Mouse (Mus musculus): ENCODE measurements around the gene Map3k7. TPM values are rescaled to one million over a fixed set of nuclear protein-coding genes. Genes with fewer than 3 reads are reported as not detected.

The Map3k7 gene
- polyA plus RNA-seq, 1 experiment from 2014 or later: 49.5 TPM

GRCm38 (mm10) chr4:31936358-31936757 lies 27.5 kb upstream of the Map3k7 start:
- H3K36me3 ChIP-seq (ENCODE audit: control insufficient read depth, insufficient read depth, low read length): no peaks in the 10 kb centered on the region
- 23% methylated on average over 8 of the region's 8 CpGs for WGBS
- H3K4me2 ChIP-seq (replicated peaks; ENCODE audit: low read depth, low read length): no peak overlapping the region
- no peak overlapping the region for H3K9ac ChIP-seq (ENCODE audit: low read depth, low read length)
- H3K27ac ChIP-seq (ENCODE audit: low read depth, low read length): no peak overlapping the region; the same call in 1 of the 2 replicates
- H3K9me3 ChIP-seq (ENCODE audit: control insufficient read depth, low read length): no peaks in the 10 kb centered on the region
- H3K27me3 ChIP-seq (ENCODE audit: control insufficient read depth, insufficient read depth, low read length): no peaks in the 10 kb centered on the region
- no peak for ATAC-seq (ENCODE audit: low FRiP score, low TSS enrichment)
- H3K4me3 ChIP-seq (ENCODE audit: low read length): no peak overlapping the region
- peaks cover 11% of the 10 kb centered on the region; the same call in 1 of the 2 replicates for H3K4me1 ChIP-seq (ENCODE audit: control insufficient read depth, insufficient read depth, low read length)

GRCm38 (mm10) chr4:31936911-31937375 lies 27.0 kb upstream of the Map3k7 start:
- peak overlapping the region; percentile 3; the same call in 1 of the 2 replicates for H3K27ac ChIP-seq (ENCODE audit: low read depth, low read length)

GRCm38 (mm10) chr4:31937376-31938281 lies 26.3 kb upstream of the Map3k7 start:
- Histone ChIP-seq H3K27me3 (ENCODE audit: control insufficient read depth, insufficient read depth, low read length) (no peaks in the 10 kb centered on the region), H3K4me2 (replicated peaks; ENCODE audit: low read depth, low read length) (peak overlapping the region; percentile 69), H3K9ac (ENCODE audit: low read depth, low read length) (peak overlapping the region; percentile 67), H3K4me1 (ENCODE audit: control insufficient read depth, insufficient read depth, low read length) (peaks cover 11% of the 10 kb centered on the region; the same call in 1 of the 2 replicates), H3K36me3 (ENCODE audit: control insufficient read depth, insufficient read depth, low read length) (no peaks in the 10 kb centered on the region), H3K9me3 (ENCODE audit: control insufficient read depth, low read length) (no peaks in the 10 kb centered on the region), H3K27ac (ENCODE audit: low read depth, low read length) (peak overlapping the region; percentile 3; the same call in 1 of the 2 replicates), H3K4me3 (ENCODE audit: low read length) (peak overlapping the region; percentile 40)
- ATAC-seq (ENCODE audit: low FRiP score, low TSS enrichment): peak; percentile 75
- WGBS: 3% methylated on average over 36 of the region's 36 CpGs

More at GRCm38 (mm10) chr4:31936911-31937375, 27.0 kb upstream of the Map3k7 start:
- Histone ChIP-seq H3K4me1 (ENCODE audit: control insufficient read depth, insufficient read depth, low read length) (peaks cover 11% of the 10 kb centered on the region; the same call in 1 of the 2 replicates), H3K9me3 (ENCODE audit: control insufficient read depth, low read length) (no peaks in the 10 kb centered on the region), H3K9ac (ENCODE audit: low read depth, low read length) (peak overlapping the region; percentile 67), H3K27me3 (ENCODE audit: control insufficient read depth, insufficient read depth, low read length) (no peaks in the 10 kb centered on the region), H3K36me3 (ENCODE audit: control insufficient read depth, insufficient read depth, low read length) (no peaks in the 10 kb centered on the region), H3K4me3 (ENCODE audit: low read length) (peak overlapping the region; percentile 40), H3K4me2 (replicated peaks; ENCODE audit: low read depth, low read length) (peak overlapping the region; percentile 69)
- no peak for ATAC-seq (ENCODE audit: low FRiP score, low TSS enrichment)
- 11% methylated on average over 15 of the region's 15 CpGs for WGBS

DNA sequence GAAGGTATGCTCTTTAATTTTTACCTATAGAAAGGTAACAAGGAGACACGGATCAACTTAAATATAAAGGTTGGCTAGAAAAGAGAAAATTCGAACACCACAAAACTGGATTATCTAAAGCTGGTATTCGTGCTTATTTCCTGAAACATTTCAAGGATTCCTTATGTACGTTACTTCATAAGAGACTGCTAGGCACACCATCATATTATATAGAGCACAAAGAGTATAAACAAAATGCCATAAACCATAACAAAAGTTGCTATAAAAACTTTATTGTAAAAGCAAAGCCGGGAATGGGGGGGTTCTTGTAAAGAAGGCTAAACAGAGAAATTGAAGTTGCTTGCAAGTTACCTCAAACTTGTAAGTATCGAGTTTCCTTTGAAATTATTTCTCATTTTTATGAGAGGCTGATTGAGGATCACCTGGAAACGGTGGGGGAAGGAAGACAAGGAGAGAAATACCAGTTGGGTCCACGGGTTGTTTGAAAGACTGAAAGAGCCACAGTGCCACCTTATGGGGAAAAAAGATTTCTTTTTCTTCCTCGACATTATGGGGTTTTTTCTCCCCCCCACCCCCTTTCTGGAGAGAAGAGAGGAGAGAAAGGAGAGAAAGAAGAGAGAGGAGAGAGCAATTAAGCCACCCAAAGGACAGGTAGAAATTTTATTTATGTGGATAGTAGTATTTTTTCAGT lies 25.3 kb upstream of the Map3k7 start:
- Histone ChIP-seq H3K27me3 (ENCODE audit: control insufficient read depth, insufficient read depth, low read length) (no peaks in the 10 kb centered on the region), H3K9ac (ENCODE audit: low read depth, low read length) (no peak overlapping the region), H3K4me1 (ENCODE audit: control insufficient read depth, insufficient read depth, low read length) (peaks cover 11% of the 10 kb centered on the region; the same call in 1 of the 2 replicates), H3K4me2 (replicated peaks; ENCODE audit: low read depth, low read length) (no peak overlapping the region), H3K4me3 (ENCODE audit: low read length) (no peak overlapping the region), H3K9me3 (ENCODE audit: control insufficient read depth, low read length) (no peaks in the 10 kb centered on the region), H3K27ac (ENCODE audit: low read depth, low read length) (no peak overlapping the region), H3K36me3 (ENCODE audit: control insufficient read depth, insufficient read depth, low read length) (no peaks in the 10 kb centered on the region)
- 24% methylated on average over 9 of the region's 9 CpGs for WGBS
- no peak for ATAC-seq (ENCODE audit: low FRiP score, low TSS enrichment)

- H3K36me3 ChIP-seq (ENCODE audit: control insufficient read depth, insufficient read depth, low read length): no peaks in the 10 kb centered on the region
- WGBS: 53% methylated on average over 4 of the region's 4 CpGs
- H3K9me3 ChIP-seq (ENCODE audit: control insufficient read depth, low read length): no peaks in the 10 kb centered on the region
- no peak for ATAC-seq (ENCODE audit: low FRiP score, low TSS enrichment)
- H3K27me3 ChIP-seq (ENCODE audit: control insufficient read depth, insufficient read depth, low read length): no peaks in the 10 kb centered on the region
- H3K9ac ChIP-seq (ENCODE audit: low read depth, low read length): no peak overlapping the region
- H3K4me2 ChIP-seq (replicated peaks; ENCODE audit: low read depth, low read length): no peak overlapping the region
- H3K4me3 ChIP-seq (ENCODE audit: low read length): no peak overlapping the region
- H3K4me1 ChIP-seq (ENCODE audit: control insufficient read depth, insufficient read depth, low read length): peaks cover 11% of the 10 kb centered on the region; the same call in 1 of the 2 replicates
- no peak overlapping the region for H3K27ac ChIP-seq (ENCODE audit: low read depth, low read length)
Measured at GRCm38 (mm10) chr4:31941616-31942015, 22.3 kb upstream of the Map3k7 start.

DNA sequence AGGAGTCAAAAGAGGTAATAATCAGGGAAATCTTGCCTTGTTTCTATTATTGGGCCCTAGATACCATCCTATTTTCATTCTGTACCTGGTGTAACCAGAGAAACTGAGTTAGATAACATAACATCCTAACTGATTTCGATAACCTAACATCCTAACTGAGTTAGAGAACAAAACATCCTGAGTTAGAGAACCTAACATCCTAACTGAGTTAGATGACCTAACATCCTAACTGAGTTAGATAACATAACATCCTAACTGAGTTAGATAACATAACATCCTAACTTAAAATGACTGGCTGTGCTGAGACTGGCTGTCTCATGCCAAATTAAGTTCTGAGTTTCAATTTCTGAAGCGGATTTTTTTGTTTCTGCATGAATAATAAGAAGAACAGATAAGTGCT lies 20.9 kb upstream of the Map3k7 start:
- no peak overlapping the region for H3K27ac ChIP-seq (ENCODE audit: low read depth, low read length)
- no peak for ATAC-seq (ENCODE audit: low FRiP score, low TSS enrichment)
- H3K4me3 ChIP-seq (ENCODE audit: low read length): no peak overlapping the region
- H3K9ac ChIP-seq (ENCODE audit: low read depth, low read length): no peak overlapping the region
- no peaks in the 10 kb centered on the region for H3K36me3 ChIP-seq (ENCODE audit: control insufficient read depth, insufficient read depth, low read length)
- WGBS: 86% methylated on average over 2 of the region's 2 CpGs
- peaks cover 4% of the 10 kb centered on the region; the same call in 1 of the 2 replicates for H3K4me1 ChIP-seq (ENCODE audit: control insufficient read depth, insufficient read depth, low read length)
- no peaks in the 10 kb centered on the region for H3K9me3 ChIP-seq (ENCODE audit: control insufficient read depth, low read length)
- H3K27me3 ChIP-seq (ENCODE audit: control insufficient read depth, insufficient read depth, low read length): no peaks in the 10 kb centered on the region
- H3K4me2 ChIP-seq (replicated peaks; ENCODE audit: low read depth, low read length): no peak overlapping the region

GRCm38 (mm10) chr4:31964194-31964875 lies 438 bp downstream of the Map3k7 start:
- under 1% methylated on average over 42 of the region's 47 CpGs for WGBS
- Histone ChIP-seq H3K4me2 (replicated peaks; ENCODE audit: low read depth, low read length) (peak overlapping the region; percentile 70), H3K27me3 (ENCODE audit: control insufficient read depth, insufficient read depth, low read length) (no peaks in the 10 kb centered on the region), H3K4me1 (ENCODE audit: control insufficient read depth, insufficient read depth, low read length) (peaks cover 17% of the 10 kb centered on the region; the same call in 1 of the 2 replicates), H3K36me3 (ENCODE audit: control insufficient read depth, insufficient read depth, low read length) (no peaks in the 10 kb centered on the region), H3K9ac (ENCODE audit: low read depth, low read length) (peak overlapping the region; percentile 91), H3K9me3 (ENCODE audit: control insufficient read depth, low read length) (no peaks in the 10 kb centered on the region), H3K4me3 (ENCODE audit: low read length) (peak overlapping the region; percentile 79), H3K27ac (ENCODE audit: low read depth, low read length) (peak overlapping the region; percentile 97)
- ATAC-seq (ENCODE audit: low FRiP score, low TSS enrichment): no peak; the same call in 1 of the 2 replicates

DNA sequence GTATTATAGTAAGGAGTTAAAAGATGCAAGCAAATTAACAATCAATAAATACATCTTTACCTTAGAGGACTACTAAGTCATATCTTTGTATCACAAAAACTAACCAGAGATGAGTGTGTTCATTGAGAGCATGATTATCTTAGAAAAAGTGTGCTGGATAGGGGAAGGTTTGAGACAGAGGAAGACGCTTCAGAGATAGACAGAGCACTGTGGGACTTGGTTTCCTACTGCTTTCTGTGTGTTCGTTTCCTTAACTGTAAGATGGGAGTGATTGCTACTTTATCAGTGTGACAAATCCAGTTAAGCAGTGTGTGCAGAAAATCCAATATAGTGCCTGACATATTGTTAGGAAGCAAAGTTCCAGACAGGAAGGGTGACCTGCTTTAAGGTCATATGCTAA lies 1.3 kb downstream of the Map3k7 start:
- ATAC-seq (ENCODE audit: low FRiP score, low TSS enrichment): no peak
- Histone ChIP-seq H3K4me3 (ENCODE audit: low read length) (peak overlapping the region; percentile 79), H3K4me1 (ENCODE audit: control insufficient read depth, insufficient read depth, low read length) (peaks cover 17% of the 10 kb centered on the region; the same call in 1 of the 2 replicates), H3K27ac (ENCODE audit: low read depth, low read length) (no peak overlapping the region), H3K9me3 (ENCODE audit: control insufficient read depth, low read length) (no peaks in the 10 kb centered on the region), H3K9ac (ENCODE audit: low read depth, low read length) (peak overlapping the region; percentile 91; the same call in 1 of the 2 replicates), H3K27me3 (ENCODE audit: control insufficient read depth, insufficient read depth, low read length) (no peaks in the 10 kb centered on the region), H3K36me3 (ENCODE audit: control insufficient read depth, insufficient read depth, low read length) (no peaks in the 10 kb centered on the region), H3K4me2 (replicated peaks; ENCODE audit: low read depth, low read length) (peak overlapping the region; percentile 70)
- WGBS: 31% methylated on average over 2 of the region's 2 CpGs
